Mouse (Mus musculus) erythroblast, embryonic 14.5 days (primary cell): Measurements from ENCODE around the gene Mapk8.

Experiments used
- GATA1 ChIP-seq: IDR thresholded peaks from 2 replicates; pipeline ENCODE4 v1.6.1; 2012; ENCODE audit warnings: low read length, inconsistent platforms, mixed read lengths
- TAL1 ChIP-seq: IDR thresholded peaks from 3 replicates; pipeline ENCODE4 v1.6.1; 2012; ENCODE audit warnings: low read length, inconsistent platforms, mixed read lengths

GRCm38 (mm10) chr14:33366891-33367777 is 79.8 kb downstream of the Mapk8 start:
- no peak for TF ChIP-seq GATA1
- TF ChIP-seq TAL1, result no peak
